Mouse (Mus musculus) embryo, embryonic 11.5 days (tissue): ENCODE results near the gene Maz.

Source experiments
- DNase-seq: peaks from one replicate; pipeline ENCODE4 v3.0.0-alpha.2; 2012; ENCODE audit warnings: low read depth, low spot score

Gene Maz

GRCm38 (mm10) chr7:127026984-127027726 lies at the start of gene Maz:
Gene Maz, minus strand, starts transcription at chr7:127027037.
- peak; percentile 98 for DNase-seq

DNA sequence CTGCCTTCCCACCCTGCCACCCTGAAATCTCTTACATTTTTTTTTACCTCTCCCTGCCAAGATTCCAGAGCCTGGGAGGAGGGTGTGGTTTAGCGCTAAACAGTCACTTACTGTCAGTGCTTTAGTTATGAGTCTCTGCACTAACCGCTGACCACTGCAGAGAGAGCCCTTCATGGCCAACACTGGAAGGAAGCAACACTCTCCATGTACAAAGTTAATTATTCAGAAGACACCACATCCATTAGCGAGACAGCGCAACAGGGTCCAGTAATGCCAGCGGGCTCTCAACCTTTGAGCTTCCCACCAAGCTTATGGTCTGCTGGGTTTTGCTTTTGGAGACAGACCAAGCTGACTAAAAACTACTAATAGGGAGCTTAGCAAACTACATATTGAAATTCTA lies 49.4 kb upstream of the Maz start:
- no peak for DNase-seq

DNA sequence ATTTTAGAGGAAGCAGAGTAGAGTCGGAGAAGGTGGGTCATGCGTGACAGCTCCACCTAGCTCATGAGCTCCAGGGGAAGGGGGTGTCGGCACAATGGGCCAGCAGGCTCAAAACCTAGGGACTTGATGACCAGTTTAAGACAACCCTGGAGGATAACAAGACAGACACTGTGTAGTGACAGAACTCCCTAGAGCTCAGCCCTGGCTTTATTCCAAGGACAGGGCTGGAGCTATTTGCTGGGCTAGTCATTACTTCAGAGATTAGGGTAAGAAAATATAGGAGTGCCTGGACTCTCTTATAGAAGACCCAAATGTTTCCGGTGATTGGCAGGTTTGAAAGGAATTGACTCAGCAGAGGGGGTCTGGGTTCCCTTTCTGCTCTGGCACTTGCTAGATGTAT lies 46.4 kb upstream of the Maz start:
- DNase-seq, result no peak

GRCm38 (mm10) chr7:127070871-127071413 lies 44.1 kb upstream of the Maz start:
- no peak for DNase-seq

GRCm38 (mm10) chr7:127066317-127066716 lies 39.5 kb upstream of the Maz start:
- DNase-seq, result no peak

DNA sequence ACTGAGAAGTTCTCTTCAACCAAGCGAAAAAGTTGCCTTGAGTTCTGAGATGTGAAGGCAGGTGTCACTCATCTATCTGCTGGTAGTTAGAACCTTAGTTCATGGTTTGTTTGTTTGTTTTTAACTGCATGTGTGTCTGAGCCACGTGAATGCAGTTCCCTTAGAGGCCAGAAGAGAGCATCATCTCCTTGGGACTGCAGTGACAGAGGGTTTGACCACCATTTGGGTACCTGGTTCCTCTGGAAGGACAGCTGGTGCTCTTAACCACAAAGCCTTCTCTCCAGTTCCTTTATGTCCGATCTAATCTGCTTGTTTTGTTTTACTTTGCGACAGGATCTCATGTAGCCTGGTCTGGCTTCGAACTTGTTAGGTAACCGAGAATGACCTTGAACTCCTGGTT lies 38.7 kb upstream of the Maz start:
- DNase-seq, result no peak

GRCm38 (mm10) chr7:127055026-127055585 lies 28.3 kb upstream of the Maz start:
- no peak for DNase-seq

DNA sequence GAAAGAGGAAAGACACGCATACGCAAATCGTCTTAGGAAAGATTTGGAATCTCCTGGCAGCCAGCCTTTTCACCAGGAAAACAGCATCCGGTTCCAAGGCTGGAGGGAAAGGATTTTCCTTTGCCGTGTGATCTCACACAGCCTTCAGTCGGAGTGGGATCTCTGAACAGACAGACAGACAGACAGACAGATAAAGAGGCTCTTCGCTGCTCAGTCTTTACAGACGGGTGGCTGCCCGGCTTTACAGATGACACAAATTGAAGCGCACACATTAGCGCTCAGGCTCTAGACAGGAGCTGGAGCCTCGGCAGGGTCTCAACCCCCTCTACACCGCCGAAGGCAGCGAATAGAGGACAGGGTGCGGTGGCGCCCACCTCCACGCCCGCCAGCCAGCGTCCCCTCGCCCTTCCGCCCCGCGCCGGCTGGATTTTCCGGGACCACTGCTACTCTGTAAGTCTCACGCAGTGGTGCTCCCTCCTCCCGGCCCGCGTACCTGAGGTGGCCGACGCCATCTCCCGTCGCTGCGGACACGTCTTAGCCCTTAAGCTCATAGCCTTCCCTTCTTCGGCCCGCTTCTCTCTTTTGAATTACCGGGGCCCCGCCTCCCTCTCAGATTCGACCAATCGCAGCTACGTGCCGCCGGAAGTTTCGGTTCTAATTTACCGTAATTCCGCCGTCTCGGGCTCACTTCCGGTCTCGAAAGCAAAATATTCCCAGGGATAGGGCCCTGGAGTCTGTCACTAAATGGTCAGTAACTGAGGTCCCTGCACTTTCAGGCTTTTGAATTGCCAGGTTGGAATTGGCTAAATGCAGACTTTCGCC lies 15.2 kb upstream of the Maz start, which contains the start of gene Kif22:
Kif22 (minus strand) TSS at position 621 of the 822 bp plus-strand sequence.
- peak; percentile 81 for DNase-seq

DNA sequence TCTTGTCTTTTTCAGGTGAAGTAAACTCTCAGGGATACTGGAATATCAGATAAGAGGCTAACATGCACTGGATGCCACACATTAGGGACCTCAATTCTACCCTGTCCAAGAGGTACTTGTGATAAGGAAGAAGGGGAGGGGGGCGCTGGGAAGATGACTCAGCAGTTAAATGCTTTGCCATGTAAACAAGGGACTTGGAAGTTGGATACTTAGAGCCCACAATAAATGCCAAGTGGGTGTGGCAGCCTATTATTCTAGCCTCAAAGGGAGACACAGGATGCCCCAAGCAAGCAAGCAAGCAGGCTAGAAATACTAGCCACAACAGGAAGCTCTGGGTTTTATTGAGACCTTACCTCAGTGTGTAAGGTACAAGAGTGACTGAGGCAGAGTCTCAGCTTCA lies 4.4 kb upstream of the Maz start:
- DNase-seq, result no peak

- DNase-seq, result no peak
Measured at GRCm38 (mm10) chr7:127030172-127030571, 3.3 kb upstream of the Maz start.

- no peak for DNase-seq
Measured at GRCm38 (mm10) chr7:127027885-127028284, 1.0 kb upstream of the Maz start.

GRCm38 (mm10) chr7:127026616-127026983 lies 237 bp downstream of the Maz start:
- DNase-seq, result no peak

GRCm38 (mm10) chr7:127026161-127026600 lies 656 bp downstream of the Maz start:
- DNase-seq, result peak; percentile 59

GRCm38 (mm10) chr7:127025556-127026160 lies 1.2 kb downstream of the Maz start:
- DNase-seq, result peak; percentile 14

- peak; percentile 59 for DNase-seq
Measured at GRCm38 (mm10) chr7:127024755-127025555, 1.9 kb downstream of the Maz start.

DNA sequence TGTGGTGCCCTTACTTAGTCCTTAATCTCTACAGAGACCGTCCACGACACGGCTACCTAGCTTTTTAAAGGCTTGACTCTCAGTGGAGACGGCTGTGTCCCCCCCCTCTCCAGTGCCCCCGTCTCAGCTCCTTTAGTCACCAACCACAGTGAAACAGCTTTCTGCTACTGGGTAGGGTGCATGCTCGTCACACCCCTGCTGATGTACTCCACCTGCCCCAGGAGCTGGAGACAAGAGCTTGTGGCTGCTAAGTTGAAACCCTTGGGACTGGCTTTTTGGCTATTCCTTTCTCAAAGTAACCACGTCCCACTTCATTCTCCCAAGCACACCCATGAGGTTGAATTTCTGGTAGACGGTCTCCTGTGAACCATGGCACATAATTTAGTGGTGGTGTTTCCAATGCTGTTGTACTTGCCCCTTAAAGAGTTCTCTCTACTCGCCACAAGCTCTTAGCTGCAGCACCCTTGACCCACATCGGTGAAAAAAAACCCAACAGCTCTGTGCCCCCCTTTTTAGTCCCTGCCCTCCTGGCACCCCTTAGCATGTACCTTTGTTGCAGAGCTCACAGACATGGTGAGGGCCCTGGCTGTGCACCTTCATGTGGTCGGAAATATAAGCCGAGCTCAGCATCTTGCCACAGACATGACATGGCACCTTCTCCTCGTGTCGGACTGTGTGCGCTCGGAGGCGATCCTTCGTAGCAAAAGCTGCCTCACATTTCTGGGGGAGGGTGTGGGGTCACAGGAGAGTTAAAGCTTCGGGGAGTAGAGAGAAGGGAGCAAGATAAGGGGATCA lies 2.7 kb downstream of the Maz start:
- no peak for DNase-seq

DNA sequence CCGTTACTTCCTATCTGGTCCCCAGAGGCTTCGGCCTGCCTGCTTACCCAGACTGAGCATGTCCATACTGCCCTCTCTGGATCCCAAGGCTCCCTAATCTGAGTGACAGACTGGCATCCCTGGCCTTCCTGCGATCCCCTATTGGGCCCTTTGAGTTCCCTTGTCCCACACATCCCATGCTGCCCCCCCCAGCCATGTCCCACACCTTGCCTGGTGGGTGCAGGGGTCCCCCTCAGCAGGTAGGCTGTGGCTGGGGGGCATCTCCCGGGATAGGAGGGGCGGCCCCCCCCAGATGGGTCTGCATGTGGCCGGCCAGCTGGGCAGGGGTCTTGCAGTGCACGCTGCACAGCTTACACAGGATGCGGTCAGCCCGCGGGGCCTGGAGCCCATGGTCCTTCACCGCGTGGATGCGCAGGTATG lies 3.6 kb downstream of the Maz start:
- DNase-seq, result no peak

GRCm38 (mm10) chr7:127022528-127023271 lies 4.1 kb downstream of the Maz start:
- DNase-seq, result no peak
